Mouse (Mus musculus): Measurements from ENCODE around the gene Ccdc27. TPM values are rescaled to one million over a fixed set of nuclear protein-coding genes. Genes with fewer than 3 reads are reported as not detected.

The Ccdc27 gene
- total RNA-seq, 1 experiment from 2014 or later = not detected

- ATAC-seq (replicated peaks in 1 of 2; ENCODE audit: insufficient read depth in 1 of 2, low FRiP score in 2 of 2, low TSS enrichment in 1 of 2, low read depth in 1 of 2, poor library complexity in 2 of 2, severe bottlenecking in 2 of 2) = no peak
Measured at GRCm38 (mm10) chr4:154006264-154006663, 36.2 kb downstream of the Ccdc27 start.

DNA sequence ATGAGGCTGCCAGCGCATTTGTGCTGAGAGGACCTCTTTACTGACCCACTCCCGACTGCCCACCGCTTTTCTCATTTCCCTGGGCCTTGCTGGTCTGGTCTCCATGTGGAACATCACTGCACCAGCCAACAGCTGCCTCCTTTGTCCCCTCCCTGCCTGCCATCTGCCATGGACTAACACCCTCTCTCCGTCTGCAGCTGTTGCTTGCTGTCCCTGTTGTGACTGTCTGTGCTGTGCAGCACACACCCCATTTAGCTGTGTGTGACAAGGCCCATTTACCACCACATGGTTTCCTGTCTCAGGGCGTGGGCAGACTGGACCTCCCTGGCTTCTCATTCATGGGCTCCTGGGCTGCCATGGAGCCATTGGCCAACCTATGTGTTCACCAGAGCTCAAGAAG is 37.0 kb downstream of the Ccdc27 start:
- ATAC-seq (replicated peaks in 1 of 2; ENCODE audit: insufficient read depth in 1 of 2, low FRiP score in 2 of 2, low TSS enrichment in 1 of 2, low read depth in 1 of 2, poor library complexity in 2 of 2, severe bottlenecking in 2 of 2) = no peak

GRCm38 (mm10) chr4:153993505-153993904 is 49.0 kb downstream of the Ccdc27 start:
- ATAC-seq (replicated peaks in 1 of 2; ENCODE audit: insufficient read depth in 1 of 2, low FRiP score in 2 of 2, low TSS enrichment in 1 of 2, low read depth in 1 of 2, poor library complexity in 2 of 2, severe bottlenecking in 2 of 2) = no peak

- no peak for ATAC-seq (replicated peaks in 1 of 2; ENCODE audit: insufficient read depth in 1 of 2, low FRiP score in 2 of 2, low TSS enrichment in 1 of 2, low read depth in 1 of 2, poor library complexity in 2 of 2, severe bottlenecking in 2 of 2)
Measured at GRCm38 (mm10) chr4:153992715-153993114, 49.8 kb downstream of the Ccdc27 start.

GRCm38 (mm10) chr4:153980470-153980869 is 62.0 kb downstream of the Ccdc27 start:
- ATAC-seq (replicated peaks in 1 of 2; ENCODE audit: insufficient read depth in 1 of 2, low FRiP score in 2 of 2, low TSS enrichment in 1 of 2, low read depth in 1 of 2, poor library complexity in 2 of 2, severe bottlenecking in 2 of 2) = no peak

DNA sequence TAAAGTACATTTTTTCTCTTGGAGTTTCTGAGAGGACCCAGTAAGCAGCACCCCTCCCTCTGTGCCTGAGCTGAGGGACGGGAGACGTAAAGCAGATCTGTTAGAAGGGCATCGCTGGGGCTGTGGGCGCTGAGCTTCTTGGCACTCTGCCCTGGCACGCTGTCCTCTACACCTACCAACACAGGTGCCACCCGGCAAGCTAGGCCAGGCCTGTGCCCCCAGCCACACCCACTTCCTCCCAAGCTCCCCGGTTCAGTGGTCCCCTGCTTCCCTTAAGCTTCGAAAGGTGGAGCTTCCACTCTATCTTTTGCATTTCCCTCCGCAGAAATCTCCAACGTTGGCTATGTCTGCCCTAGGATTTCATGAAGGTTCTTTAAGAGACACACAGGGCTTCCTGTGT is 63.2 kb downstream of the Ccdc27 start:
- ATAC-seq (replicated peaks in 1 of 2; ENCODE audit: insufficient read depth in 1 of 2, low FRiP score in 2 of 2, low TSS enrichment in 1 of 2, low read depth in 1 of 2, poor library complexity in 2 of 2, severe bottlenecking in 2 of 2) = no peak

Other genes with a start within 250 kb of the Ccdc27 start
- 23.8 and 27.0 TPM in 2 replicates for gene A430005L14Rik, start 85.4 kb downstream of the Ccdc27 start, total RNA-seq (2017)
- gene Dffb, start 67.6 kb downstream of the Ccdc27 start, total RNA-seq (2017) = 6.6 and 13.4 TPM in 2 replicates
- 6.0 and 7.8 TPM in 2 replicates for gene Cep104, start 67.5 kb downstream of the Ccdc27 start, total RNA-seq (2017)
- gene Lrrc47, start 30.9 kb downstream of the Ccdc27 start, total RNA-seq (2017) = 26.6 and 34.7 TPM in 2 replicates
- gene Smim1, start 16.4 kb downstream of the Ccdc27 start, total RNA-seq (2017) = 0.94 and 1.4 TPM in 2 replicates
- gene Trp73, start 97.5 kb upstream of the Ccdc27 start, total RNA-seq (2017) = not detected in 2 replicates
- 5.8 and 19.1 TPM in 2 replicates for gene Wrap73, start 99.7 kb upstream of the Ccdc27 start, total RNA-seq (2017)
- 41.7 and 47.3 TPM in 2 replicates for gene Tprgl, start 118.0 kb upstream of the Ccdc27 start, total RNA-seq (2017)
- gene Megf6, start 128.1 kb upstream of the Ccdc27 start, total RNA-seq (2017) = not detected in 2 replicates